Mouse (Mus musculus) layer of hippocampus, adult 8-10 months (tissue): ENCODE data around the gene Dus1l. TPM values are rescaled to one million over a fixed set of nuclear protein-coding genes. Genes with fewer than 3 reads are reported as not detected.
"Not testable (repeated sequence)": the region's sequence is repeated elsewhere in the genome, so short reads cannot be mapped to it uniquely, and the experiment has no call there.

Experiments used
- DNase-seq, 2 experiments: peaks; one replicate each; pipeline ENCODE4 v3.0.0; 2022; ENCODE audit warnings: low spot score in 2 of 2
- total RNA-seq, 4 experiments: library from RNA; stranded (reverse); gene quantifications; 2 replicates each; pipeline ENCODE4 v1.2.4; 2022

The Dus1l gene
- total RNA-seq, 4 experiments from 2014 or later = 48.3 to 53.3 (median 49.9) TPM

DNA sequence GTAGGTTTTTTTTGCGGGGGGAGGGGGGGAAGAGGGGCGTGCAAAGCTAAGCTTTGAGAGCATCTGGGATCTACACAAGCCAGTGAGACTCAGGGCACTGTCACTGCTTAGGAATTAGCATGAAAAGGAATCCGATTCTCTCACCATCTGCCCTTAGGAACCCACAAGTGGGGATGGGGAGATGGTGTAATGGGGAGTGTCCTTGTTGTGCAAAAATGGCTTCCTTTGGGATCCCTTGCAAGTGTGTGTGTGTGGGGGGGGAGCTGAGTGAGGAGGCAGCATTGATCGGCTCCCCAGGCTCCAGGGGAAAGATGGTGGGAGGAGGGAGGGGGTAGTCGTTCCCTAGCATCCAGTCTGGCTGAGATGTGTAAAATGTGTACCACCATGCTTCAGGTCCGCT, 19.1 kb downstream of the Dus1l start:
- no peak for DNase-seq

DNA sequence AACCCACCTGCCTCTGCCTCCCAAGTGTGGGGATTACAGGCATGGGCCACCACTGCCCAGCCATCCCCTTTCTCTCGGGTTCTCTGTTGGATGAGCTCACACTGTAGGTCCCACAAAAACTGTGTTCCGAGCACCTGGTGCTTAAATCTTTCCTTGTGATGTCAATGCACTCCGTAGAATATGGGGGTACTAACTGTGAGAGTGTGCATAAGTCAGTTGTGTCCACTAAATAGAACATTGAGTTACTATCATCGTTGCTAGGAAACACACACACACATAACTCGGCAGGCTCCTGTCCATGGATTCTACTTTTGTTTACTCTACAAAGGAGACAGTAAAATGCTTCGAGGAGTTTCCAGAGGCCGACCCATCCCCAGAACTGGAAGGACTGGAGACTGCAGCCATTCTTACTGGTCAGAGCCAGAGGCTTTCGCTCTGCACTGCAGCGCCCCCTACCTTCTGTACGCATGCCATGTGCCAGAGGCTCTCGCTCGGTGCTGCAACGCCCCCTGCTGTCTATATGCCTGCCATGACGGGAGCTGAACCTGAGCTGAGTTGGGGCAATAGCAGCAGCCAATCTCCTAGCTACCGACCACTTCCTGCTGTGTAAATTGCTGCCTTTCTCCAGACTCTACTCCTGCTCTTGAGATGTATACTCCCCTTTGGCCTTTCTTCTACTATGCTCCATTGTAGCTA, 20.3 kb downstream of the Dus1l start:
- peak; percentile 86 to 96 for DNase-seq

DNA sequence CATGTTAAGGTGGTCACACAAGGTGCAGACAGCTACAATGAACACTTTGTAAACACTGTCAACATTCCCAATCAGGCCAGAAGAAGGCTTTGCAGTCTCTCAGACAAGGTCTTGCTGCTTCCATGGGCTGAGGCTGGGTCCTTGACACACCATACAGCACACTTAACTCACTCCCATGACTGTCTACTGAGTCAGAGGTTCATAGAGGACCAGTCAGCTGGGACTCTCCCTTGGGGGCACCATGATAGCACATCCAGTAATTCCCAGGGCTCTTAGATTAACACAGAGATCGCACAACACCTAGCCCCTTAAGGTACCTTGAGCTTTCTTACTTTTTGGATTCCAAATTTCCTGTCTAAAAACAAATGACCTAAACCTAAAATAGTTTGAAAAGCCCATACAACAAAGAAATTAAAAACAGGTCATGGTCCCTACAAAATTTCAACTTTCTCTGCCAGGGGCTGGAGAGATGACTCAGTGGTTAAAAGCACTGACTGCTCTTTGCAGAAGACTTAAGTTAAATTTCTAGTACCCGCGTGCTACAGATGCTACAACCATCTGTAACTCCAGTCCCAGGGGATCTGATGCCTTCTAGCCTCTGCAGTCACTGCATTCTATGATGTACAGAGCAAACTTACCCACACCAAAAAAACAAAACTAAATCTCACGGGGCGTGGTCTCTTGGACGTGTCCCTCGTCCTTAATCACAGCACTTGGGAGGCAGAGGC, 22.6 kb downstream of the Dus1l start:
- DNase-seq = no peak

DNA sequence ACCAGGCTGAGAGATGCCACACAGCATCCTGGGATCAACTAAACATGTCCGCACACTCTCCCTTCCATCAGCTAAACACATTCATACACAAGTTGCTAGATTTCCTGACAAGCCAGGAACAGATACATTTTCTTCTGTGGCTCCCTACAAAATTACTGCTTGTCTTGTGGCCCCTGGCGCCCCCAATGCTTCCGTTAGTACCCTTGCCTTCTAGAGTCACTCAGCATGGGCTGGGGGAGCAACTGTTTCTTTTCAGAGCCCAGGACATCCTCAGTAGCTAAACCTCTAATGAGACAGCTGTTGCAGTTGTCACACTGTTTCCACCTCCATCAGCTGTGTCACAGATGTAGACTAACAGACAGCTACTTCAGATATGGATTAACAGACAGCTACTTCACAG, 23.5 kb downstream of the Dus1l start:
- DNase-seq = no peak

DNA sequence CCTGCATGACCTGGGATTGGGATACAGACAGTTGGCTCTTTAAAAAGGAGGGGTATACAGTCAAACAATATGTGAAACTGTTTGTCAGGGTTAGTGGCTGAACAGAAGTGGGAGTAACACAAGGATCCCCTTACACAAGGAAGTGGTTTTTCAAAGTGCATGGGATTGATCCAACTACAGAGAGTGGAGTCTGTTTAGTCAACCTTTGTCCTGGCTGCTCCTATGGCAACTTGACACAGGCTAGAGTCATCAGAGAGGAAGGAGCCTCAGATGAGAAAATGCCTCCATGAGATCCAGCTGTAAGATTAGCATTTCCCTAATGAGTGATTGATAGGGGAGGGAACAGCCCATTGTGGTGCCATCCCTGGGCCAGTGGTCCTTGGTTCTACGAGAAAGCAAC, 28.0 kb downstream of the Dus1l start:
- no peak for DNase-seq

DNA sequence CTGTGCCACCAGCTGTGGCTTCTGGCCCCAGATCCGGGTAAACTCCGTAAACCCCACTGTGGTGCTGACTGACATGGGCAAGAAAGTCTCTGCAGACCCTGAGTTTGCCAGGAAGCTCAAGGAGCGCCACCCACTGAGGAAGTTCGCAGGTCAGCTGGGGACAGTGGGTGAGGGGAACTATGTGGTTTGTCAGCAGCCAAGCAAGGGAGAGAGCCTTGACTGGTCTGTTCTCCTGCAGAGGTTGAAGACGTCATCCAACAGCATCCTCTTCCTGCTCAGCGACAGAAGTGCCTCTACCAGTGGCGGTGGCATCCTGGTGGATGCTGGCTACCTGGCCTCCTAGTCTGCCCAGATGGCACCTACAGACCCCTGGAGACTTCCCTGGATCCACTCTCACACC, 29.2 kb downstream of the Dus1l start:
- DNase-seq = not testable (repeated sequence)

DNA sequence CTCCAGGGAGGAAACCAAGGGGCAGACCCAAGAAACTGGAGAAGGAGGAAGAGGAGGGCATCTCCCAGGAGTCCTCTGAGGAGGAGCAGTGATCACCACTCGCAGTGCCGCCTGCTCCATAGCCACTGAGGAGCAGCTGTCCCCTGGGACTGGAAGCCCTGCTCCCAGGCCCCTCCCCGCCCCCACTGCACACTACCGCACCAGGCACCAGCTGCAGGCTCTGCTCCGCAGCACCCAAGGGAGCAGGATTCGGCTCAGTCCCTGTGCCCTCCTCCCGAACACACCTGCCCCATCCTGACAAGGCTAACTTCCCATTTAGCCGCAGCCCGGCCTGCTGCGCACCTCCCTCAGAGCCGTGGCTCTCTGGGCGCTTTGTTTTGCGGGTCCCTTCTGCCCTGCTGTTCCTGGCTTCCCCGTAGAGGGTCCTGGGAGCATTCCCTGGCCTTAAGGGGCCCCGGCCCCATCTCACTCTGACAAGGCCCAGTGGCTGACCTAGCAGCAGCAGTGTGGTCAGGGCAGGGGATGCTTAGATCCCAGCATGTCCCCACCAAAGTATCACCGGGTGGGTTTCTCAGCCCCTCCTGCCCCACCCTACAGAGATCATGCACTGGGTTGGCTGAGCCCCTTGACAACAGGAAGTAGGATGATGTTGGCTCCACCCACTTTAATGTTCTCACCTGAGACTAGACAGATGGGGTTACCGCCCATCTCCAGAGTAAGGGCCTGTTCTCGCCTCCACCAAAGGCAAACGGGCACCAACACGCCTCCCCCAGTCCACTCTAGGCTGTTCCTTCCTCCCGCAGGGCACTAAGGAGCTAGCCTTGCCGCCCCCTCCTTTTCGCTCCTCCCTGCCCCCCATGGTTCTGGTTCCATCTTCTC, 32.8 kb downstream of the Dus1l start:
- not testable (repeated sequence) for DNase-seq

DNA sequence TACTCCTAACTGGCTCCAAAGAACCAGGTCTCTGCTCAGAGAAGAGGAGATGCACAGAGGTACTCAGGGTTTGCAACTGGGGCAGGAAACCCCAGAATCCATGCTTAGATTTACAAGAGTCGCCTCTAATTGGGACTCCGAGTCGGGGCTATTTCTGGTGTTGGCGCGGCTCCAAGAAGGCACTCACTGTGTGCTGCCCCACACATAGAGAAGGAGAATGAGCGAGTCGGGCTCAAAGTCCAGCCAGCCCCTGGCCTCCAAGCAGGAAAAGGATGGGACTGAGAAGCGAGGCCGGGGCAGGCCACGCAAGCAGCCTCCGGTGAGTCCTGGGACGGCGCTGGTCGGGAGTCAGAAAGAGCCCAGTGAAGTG, 33.5 kb downstream of the Dus1l start, which contains the start of gene Hmga1b:
Gene Hmga1b (plus strand): TSS at position 123 of the 370 bp plus-strand sequence.
- DNase-seq = not testable (repeated sequence)

DNA sequence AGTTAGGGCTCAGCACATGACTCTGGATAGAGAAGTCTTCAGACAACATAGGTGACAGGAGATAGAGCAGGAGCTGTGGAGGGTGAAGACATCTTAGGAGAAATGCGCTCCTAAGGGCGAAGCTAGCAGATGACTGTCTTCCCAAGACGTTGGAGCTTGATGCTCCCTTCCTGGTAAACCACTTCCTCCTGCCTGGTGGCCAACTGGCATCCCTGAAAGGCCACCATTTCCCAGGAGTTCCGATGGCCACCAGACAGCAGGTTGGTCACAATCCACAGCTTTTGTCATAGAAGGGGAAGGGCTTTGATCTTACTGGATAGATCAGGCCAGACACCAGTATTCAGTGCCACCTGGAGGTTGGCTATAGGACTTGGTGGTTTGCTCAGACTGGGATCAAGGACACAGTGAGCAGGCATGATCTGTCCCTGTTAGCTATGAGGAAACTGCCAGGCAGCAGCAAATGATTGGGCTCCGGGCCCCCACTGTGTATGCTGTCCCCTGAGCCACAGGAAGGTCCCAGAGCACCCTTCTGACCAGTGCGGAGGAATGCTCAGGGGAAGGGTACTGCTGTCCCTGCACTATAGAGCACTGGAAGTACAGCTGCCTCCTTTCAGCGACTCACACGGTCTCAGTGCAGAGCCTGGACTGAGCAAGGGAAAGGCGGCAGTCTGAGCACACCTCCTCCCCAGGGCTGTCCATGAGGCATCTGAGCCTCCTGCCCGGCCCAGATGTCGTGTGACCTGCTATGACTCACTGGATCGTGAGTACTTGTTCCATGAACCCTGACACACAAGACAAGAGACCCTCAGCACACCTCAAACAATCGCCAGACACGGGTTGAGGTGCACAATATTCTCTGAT, 34.2 kb downstream of the Dus1l start:
- no peak for DNase-seq

DNA sequence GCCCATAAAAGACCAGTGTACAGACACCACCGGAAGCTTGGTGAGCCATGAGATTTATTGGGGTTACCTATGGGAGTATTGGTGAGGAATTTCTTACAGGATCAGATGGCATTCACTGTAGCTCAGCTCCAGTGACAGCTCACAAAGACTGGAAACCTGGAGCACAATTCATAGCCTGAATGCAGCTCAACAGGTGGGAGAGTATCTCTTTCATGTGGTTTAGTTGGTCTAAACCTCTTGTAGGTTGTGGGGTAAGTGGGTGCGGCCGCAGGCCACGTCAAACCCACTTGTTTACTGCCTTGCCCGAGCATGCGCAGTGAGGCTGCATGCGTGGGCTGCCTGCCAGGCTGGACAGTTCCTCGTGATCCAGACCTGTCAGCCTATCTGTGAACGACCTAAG, 36.0 kb downstream of the Dus1l start:
- no peak for DNase-seq

DNA sequence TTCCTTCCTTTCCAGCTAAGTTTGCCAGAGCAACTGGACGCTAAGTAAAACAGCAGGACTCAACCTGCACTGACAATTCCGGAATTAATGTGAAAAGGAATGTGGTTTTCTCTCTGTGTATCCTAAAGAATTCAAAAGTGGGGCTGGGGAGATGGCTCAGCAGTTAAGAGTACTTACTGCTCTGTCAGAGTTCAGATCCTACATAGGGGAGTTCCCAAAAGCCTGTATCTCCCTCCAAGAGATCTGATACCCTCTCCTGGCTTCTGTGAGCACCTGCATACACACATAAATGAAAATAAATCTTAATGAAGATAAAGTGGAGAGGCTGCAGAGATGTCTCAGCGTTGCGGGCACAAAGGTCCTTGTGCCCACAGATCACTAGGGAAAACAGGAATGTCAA, 44.6 kb downstream of the Dus1l start:
- no peak for DNase-seq

DNA sequence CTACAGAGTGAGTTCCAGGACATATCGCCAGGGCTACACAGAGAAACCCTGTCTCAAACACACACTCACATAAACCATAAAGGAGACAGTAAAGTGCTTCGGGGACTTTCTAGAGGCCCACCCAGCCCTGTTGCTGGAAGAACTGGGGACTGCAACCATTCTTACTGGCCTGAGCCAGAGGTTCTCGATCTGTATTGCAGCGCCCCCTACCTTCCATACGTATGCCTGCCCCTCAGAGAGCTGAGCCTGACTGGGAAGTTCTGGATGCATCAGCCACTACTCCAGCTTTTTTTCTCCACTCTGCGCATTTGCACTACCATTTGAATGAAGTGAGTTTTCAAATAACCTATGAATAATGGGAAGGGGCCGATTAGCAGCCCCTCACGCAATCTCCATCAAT, 46.8 kb downstream of the Dus1l start:
- no peak for DNase-seq

DNA sequence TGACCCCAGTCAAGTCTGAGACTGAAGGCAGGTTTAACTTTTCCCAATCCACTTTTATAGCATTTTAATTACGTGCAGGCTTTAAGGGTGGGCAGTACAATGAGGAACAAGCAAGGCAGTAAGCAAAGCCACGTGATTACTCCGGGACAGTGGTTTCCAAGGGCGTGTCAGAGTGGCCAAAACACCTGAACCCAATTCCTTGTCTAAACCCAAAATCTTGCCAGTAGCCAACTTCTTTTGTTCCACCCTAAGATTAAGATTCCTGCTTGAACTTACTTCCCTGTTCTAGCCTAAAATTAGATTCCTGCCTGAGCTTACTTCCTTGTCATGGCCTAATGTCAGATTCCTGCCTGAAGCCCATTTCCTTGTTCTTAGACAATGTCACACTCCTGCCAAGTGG, 48.2 kb downstream of the Dus1l start:
- no peak for DNase-seq

DNA sequence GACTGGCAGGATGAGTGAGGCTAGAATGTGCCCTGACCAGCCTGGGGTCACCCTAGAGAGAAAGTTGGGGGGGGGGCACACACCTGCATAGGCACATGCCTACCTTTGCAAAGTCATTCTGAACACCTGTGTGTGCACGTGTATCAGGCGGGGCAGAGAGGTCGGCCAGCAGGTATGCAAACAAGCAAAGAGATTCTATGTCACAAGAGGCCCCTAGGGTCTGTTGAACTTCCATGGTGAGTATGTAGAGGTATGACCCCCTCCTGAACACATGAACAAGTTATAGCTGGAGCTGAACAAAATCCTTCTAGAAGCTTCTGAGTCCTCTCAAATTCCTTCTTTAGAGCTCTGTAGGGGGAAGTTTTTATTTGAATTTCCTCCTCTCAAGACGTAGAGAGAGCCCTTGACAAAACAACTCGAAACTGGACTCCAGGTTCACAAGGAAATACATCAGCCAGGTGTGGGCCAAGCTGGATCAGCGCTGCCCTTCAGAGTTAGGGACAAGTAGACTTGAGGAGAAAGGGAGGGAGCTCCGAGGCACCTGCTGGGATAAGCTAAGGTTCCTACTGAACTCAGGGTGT, 52.0 kb downstream of the Dus1l start:
- DNase-seq = no peak

DNA sequence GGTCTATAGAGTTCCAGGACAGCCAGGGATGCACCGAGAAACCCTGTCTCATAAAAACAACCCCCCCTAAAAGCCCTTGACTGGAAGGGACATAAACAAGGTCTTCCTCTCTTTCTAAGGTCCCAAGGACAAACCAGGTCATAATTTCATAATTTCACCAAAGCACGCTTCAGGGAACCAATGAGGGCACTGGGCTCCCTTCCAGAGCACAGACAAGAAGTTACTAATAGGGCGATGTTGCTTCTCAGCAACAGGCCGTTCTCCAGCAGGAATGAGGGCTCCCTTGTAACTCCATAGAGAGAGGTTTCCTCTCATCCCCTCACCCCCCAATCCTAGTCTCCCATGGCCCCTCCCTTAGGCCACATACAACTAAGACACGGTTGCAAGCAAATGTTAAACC, 55.2 kb downstream of the Dus1l start:
- no peak for DNase-seq

Other genes starting within 250 kb of the Dus1l start
- 10 to 100 TPM; 61.1 to 68.7 (median 63.3) TPM for gene Mcrip1, start 246.7 kb downstream of the Dus1l start, total RNA-seq
- gene Ppp1r27, start 245.3 kb downstream of the Dus1l start, total RNA-seq = not detected
- 100 to 1,000 TPM; 119 to 147 (median 134) TPM for gene P4hb, start 223.2 kb downstream of the Dus1l start, total RNA-seq
- gene Arhgdia, start 214.8 kb downstream of the Dus1l start, total RNA-seq = 100 to 1,000 TPM; 268 to 314 (median 278) TPM
- 10 to 100 TPM; 38.1 to 61.8 (median 52.9) TPM for gene Alyref, start 198.0 kb downstream of the Dus1l start, total RNA-seq
- 10 to 100 TPM; 91.1 to 99.6 (median 93.6) TPM for gene Anapc11, start 198.0 kb downstream of the Dus1l start, total RNA-seq
- 1 to 10 TPM in 3 of 4 experiments, not detected in 1; 1.3 to 2.7 (median 1.5) TPM for gene Npb, start 187.9 kb downstream of the Dus1l start, total RNA-seq
- gene Pcyt2, start 178.5 kb downstream of the Dus1l start, total RNA-seq = 100 to 1,000 TPM; 142 to 164 (median 149) TPM
- gene Sirt7, start 171.2 kb downstream of the Dus1l start, total RNA-seq = 10 to 100 TPM; 43.5 to 49.9 (median 45.4) TPM
- gene Mafg, start 162.8 kb downstream of the Dus1l start, total RNA-seq = 10 to 100 TPM; 70.7 to 89.1 (median 77.4) TPM
- gene Pycr1, start 152.6 kb downstream of the Dus1l start, total RNA-seq = 1 to 10 TPM; 1.1 to 1.6 (median 1.3) TPM
- 1 to 10 TPM; 3.6 to 8.2 (median 6.0) TPM for gene Myadml2, start 148.2 kb downstream of the Dus1l start, total RNA-seq
- gene Notum, start 135.2 kb downstream of the Dus1l start, total RNA-seq = 1 to 10 TPM; 1.5 to 5.4 (median 5.2) TPM
- 10 to 100 TPM; 53.0 to 61.0 (median 55.6) TPM for gene Aspscr1, start 123.4 kb downstream of the Dus1l start, total RNA-seq
- 10 to 100 TPM; 12.9 to 22.1 (median 17.2) TPM for gene Cenpx, start 82.7 kb downstream of the Dus1l start, total RNA-seq
- 10 to 100 TPM; 51.1 to 67.4 (median 65.7) TPM for gene Lrrc45, start 82.5 kb downstream of the Dus1l start, total RNA-seq
- gene Rac3, start 74.9 kb downstream of the Dus1l start, total RNA-seq = 10 to 100 TPM; 33.5 to 43.1 (median 37.5) TPM
- gene Dcxr, start 69.1 kb downstream of the Dus1l start, total RNA-seq = 10 to 100 TPM in 3 of 4 experiments, 1 to 10 TPM in 1; 8.7 to 21.6 (median 14.5) TPM
- gene Cbr2, start 64.3 kb downstream of the Dus1l start, total RNA-seq = 1 to 10 TPM; 1.6 to 3.7 (median 2.5) TPM
- gene Hmga1b, start 33.6 kb downstream of the Dus1l start, total RNA-seq = 10 to 100 TPM; 16.7 to 32.0 (median 24.2) TPM
- 10 to 100 TPM; 55.7 to 63.5 (median 61.8) TPM for gene Rfng, start 12.2 kb downstream of the Dus1l start, total RNA-seq
- gene Gps1, start 12.1 kb downstream of the Dus1l start, total RNA-seq = 100 to 1,000 TPM; 141 to 151 (median 144) TPM
- 100 to 1,000 TPM; 187 to 227 (median 208) TPM for gene Fasn, start 28.1 kb upstream of the Dus1l start, total RNA-seq
- gene Ccdc57, start 136.5 kb upstream of the Dus1l start, total RNA-seq = 10 to 100 TPM in 1 of 4 experiments, 1 to 10 TPM in 3; 9.0 to 10.0 (median 9.5) TPM
- gene Slc16a3, start 152.1 kb upstream of the Dus1l start, total RNA-seq = 10 to 100 TPM in 1 of 4 experiments, 1 to 10 TPM in 3; 2.1 to 11.0 (median 7.0) TPM
- gene Csnk1d, start 194.9 kb upstream of the Dus1l start, total RNA-seq = 100 to 1,000 TPM; 120 to 153 (median 134) TPM
- not detected for gene Cd7, start 243.0 kb upstream of the Dus1l start, total RNA-seq